Mouse (Mus musculus) stomach, postnatal 0 days (tissue): ENCODE results near the gene Eif4e3.

Experiments
- CTCF ChIP-seq: IDR thresholded peaks from 2 replicates; pipeline ENCODE4 v1.5.1; 2016; ENCODE audit warnings: antibody characterized with exemption, low read depth, mild to moderate bottlenecking, moderate library complexity
- EP300 ChIP-seq: optimal IDR thresholded peaks from 2 replicates; pipeline ENCODE3; 2016; ENCODE audit warnings: antibody characterized with exemption

GRCm38 (mm10) chr6:99637456-99637855 is 29.1 kb downstream of the Eif4e3 start:
- TF ChIP-seq CTCF = no peak
- no peak for TF ChIP-seq EP300
